Mouse (Mus musculus) heart, adult 9 months (tissue): ENCODE measurements around the gene Rcor1.

Source experiments
- DNase-seq, 2 experiments: peaks; one replicate each; pipeline ENCODE4 v3.0.0; 2022; ENCODE audit warnings: low spot score in 2 of 2

The Rcor1 gene

DNA sequence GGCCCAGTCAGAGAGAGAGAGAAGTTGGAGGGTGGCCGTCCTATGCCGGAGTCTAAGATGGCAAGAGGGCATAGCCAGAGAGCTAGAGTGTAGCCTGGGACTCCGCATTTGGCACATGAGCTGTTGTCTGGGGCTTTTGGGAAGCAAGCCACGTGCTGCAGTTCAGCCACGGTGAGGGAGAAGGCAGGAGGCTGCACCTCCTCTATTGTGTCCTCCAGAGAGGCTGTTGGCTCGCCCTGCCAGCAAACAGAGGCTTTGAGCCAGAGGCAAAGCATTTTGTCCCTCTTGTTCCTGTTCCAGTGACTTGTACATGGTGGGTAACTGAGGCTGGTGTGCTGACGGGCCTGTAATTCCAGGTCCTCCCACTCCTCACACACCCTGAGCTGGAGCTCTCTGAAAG, 95.0 kb downstream of the Rcor1 start:
- DNase-seq, result no peak

DNA sequence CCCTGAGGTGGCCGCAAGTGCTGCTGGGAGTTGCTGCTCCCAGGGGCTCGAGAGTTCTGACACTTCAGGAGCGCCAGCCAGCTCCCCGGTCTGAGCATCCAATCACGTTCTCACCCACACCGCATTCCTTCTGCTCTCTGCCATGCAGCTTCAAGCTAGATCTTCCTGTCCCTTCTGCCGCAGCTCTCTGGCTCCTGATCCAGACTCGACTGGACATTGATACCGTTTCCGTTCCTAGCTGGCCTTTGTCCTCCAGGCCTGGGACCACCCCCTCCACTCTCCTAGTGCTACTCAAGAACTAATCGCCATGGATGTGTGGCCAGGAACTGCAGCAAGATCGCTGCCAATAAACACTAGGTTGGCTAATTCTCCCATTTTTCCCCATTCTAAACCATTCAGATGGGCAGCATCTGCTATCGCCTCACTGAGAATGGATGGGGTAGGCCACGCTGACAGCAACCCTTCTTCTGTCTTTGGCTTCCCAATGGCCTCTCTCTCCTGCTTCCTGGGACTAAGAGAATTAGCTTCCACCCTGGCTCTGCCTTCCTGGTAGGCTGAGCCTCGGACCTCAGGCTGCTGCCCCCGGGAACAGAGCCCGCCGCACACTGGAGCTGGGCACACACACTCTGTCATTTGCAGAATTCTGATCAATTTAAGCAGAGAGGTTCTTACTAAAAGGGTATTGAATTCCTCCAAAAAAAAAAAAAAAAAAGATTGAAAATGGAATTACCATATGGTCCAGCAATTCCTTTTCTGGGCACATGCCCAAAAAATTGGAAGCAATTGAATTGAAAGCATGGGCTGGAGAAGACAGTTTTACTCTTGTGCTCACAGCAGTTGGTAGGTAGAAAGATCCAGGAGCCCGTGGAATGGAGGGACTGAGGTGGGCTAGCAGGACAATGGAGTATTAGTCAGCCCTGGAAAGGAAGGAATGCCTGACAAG, 95.9 kb downstream of the Rcor1 start:
- peak; percentile 33 to 47 for DNase-seq

- no peak for DNase-seq
Observed at GRCm38 (mm10) chr12:111135953-111136352, 96.8 kb downstream of the Rcor1 start.

- DNase-seq, result no peak
Observed at GRCm38 (mm10) chr12:111137079-111137478, 97.9 kb downstream of the Rcor1 start.

DNA sequence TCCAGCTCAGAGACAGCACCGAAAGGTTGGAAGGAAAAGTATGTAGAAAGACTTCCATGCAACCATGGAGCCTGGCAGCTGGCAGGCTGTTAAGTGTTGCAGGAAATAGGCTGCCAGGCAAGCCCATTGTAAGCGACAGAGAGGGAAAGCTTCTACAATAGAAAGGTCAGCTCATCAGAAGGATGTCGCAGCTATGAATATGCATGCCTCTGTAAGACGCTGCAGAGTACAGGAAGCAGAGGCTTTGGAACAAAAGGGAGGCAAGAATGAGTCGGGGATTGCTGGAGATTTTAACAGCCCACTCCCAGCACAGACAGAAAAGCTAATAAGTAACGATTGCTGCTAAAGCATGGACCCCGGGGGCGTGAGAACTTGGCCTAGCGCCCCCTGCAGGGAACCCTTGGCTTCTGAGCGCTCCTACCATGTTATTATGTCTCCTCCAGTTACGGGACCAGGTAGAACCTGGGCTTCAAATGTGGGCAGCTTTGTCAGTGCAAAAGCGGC, 103.9 kb downstream of the Rcor1 start:
- DNase-seq, result no peak

DNA sequence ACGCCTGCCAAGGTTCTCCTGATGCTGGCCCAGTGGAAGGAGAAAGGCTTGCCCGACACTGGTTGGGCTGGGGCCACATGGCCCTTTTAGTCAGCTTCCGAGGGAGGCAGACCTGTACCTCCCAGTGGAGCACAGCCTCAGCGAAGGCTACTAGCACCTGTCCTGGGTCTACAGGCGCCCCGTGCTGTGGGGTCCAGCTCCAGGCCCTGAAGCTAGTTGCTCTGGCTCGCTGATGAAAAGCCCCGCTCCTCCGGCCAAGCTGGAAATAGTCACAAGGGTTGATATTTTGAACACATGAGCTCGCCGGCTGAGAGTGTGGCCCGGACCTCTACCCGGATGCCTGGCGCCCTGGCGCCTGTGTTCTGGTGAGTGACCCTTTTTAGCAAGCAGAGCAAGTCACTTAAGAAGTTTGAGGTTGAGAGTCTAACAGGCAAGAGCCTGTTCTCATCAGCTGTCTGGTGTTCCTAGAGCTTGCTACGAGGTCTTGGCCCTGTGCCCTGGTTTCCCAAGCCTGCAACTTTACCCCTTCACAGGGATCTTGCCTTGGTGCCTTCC, 104.4 kb downstream of the Rcor1 start:
- DNase-seq, result peak; percentile 20 to 21

DNA sequence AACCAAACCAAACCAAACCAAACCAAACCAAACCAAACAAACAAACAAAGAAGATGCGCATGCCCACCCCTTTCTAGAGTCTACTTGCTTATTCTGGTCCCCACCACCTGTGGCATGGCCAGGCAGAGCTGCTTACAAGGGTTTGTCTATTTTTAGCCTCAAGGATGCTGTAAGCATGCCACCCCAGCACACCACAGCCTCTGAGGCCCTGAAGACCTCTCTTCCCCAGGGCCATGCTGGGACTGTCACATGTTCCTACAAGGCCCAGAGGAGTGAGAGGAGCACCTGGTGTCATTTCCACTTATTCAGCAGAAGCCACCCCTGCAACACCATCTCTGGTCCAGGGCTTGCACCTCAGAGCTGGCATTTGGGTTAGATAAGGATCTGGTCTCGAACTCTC, 105.4 kb downstream of the Rcor1 start:
- DNase-seq, result no peak

- DNase-seq, result no peak
Observed at GRCm38 (mm10) chr12:111145269-111145668, 106.1 kb downstream of the Rcor1 start.

DNA sequence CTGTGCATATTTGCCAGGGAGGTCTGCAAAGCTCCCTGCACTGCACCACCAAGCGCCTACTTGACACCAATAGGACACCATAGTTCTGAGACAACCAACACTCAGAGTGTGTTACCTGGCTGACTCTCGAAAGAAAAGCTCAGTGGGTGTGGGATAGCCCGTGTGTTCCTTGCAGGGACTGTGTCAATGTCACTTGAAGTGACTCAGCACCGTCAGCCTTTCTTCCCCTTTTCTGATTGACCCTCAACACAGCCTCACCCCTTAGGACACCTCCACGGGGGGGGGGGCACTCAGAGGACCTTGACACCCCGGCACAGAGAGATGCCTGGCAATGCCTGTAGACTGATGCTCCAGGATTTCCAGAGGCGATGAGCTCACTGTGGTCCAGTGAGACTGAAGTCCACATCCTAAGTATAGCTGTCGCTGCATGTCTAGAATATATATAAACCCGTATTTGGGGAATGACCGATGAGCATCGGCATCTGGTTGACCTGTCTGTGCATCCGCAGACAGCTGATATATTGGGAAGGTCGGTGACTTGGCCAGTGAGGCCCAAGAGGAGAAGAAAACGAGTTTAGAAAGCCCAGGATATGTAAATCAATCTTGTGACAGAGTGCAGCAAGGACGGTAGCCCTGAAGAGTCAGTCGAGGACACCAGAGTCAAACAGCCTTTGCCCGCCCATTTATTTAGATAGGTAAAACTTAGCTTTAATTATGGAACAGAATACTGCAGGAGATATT, 110.5 kb downstream of the Rcor1 start:
- no peak for DNase-seq

DNA sequence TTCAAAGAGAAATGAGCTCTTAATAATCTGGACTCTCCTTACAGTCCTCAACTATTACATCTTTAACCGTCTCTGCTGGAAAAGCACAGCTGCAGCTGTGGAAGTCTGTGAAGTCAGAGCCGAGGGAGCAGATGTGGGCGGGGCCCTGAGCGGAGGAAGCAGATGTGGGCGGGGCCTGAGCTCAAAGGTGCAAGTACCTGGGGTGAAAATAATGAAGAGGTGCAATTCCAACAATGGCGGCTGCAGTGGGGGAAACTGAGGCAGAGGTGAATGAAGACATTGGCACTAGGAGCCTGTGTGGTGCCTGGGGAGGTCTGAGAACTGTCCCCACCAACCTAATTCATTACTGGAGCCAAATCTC, 111.1 kb downstream of the Rcor1 start:
- no peak for DNase-seq

- DNase-seq, result no peak
Observed at GRCm38 (mm10) chr12:111151422-111152156, 112.4 kb downstream of the Rcor1 start.

DNA sequence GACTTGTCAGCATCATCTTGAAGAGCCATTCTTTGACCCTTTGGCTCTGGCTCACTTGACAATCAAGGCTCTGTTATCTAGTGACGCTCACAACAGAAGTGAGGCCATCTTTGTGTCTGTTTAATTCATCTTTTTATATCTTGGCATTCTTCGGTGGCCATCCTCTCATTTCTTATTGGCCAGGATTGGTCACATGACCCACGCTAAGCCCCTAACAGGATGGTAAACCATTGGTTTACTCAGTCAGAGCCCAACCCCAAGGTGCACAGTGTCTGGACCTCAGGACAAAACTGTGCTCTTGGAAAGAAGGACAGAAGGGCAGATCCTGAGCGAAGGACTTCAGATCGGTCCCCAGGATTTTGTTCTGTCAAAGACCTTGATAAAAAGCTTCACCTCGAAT, 113.4 kb downstream of the Rcor1 start:
- no peak for DNase-seq

GRCm38 (mm10) chr12:111152981-111153710, 114.0 kb downstream of the Rcor1 start:
- DNase-seq, result no peak

- DNase-seq, result no peak
Observed at GRCm38 (mm10) chr12:111153946-111154345, 114.8 kb downstream of the Rcor1 start.

GRCm38 (mm10) chr12:111154641-111155040, 115.5 kb downstream of the Rcor1 start:
- no peak for DNase-seq

DNA sequence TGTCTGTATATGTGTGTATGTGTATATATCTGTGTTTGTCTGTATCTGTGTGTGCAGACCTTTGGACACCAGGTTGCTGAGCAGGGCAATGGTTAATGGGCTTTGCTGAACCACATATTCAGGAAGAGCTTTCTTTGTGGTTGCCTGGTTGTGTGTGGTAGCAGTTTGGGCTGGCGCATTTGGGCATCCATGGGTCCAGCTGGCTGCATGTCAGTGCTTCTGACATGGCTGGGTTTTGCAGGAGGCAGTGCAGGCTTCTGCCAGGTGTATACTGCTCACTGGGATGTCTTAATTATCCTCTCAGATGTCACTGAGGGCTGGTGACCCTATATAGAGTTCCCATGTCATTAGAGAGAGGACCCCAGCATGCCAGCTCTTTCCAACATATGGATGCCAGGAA, 116.6 kb downstream of the Rcor1 start:
- DNase-seq, result no peak

DNA sequence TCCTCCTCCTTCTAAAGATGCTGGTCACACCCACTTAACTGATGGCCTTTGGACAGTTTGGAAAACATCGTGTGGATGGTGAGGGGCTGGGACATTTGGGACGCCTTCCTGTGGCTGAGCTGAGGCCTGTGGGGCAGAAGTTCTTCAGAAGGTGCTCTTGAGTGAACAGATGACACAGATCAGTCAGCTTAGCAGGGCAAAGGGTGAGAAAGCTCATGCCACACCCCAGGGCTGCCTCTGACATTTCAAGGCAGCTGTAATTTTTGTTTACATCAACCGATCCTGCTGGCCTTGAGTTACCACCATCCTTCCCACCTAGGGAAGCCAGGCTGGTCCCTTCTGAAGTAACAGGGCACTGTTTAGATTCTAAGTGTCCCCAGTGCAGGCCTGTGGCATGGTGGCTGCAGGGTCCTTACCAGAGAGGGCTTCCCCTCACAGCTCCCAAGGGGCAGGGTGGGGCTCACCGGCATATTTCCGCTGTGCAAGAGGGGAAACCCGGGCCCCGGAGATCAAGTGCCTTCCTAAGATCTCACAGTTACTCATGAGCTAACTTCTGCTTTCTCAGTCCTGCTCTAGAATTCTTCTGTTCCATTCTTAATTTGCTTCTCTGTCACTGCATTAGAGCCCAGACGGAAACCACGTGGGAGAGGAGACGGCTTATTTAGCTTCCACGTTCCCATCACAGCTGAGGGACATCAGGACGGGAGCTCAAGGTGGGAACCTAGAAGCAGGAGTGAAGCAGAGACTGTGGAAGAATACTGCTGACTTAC, 120.7 kb downstream of the Rcor1 start:
- DNase-seq, result peak; percentile 44 to 64

GRCm38 (mm10) chr12:111160871-111161270, 121.7 kb downstream of the Rcor1 start:
- no peak for DNase-seq

DNA sequence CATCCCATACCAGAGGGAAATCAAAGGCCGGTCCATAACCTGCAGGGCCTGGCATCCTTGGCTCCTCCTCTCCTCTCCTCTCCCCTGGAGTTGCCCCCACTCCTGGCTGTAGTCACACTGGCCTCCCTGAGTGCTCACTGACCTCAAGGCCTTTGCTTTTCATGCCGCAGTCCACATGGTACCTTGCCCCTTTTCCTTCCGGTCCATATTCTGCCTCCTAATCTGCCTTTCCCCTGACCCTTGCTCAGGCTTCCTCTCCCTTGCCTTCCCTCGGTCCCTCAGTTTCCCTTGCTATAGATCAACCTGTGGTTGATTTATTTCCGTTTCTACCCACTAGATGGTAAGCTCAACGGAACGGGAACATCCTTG, 122.8 kb downstream of the Rcor1 start:
- DNase-seq, result no peak

DNA sequence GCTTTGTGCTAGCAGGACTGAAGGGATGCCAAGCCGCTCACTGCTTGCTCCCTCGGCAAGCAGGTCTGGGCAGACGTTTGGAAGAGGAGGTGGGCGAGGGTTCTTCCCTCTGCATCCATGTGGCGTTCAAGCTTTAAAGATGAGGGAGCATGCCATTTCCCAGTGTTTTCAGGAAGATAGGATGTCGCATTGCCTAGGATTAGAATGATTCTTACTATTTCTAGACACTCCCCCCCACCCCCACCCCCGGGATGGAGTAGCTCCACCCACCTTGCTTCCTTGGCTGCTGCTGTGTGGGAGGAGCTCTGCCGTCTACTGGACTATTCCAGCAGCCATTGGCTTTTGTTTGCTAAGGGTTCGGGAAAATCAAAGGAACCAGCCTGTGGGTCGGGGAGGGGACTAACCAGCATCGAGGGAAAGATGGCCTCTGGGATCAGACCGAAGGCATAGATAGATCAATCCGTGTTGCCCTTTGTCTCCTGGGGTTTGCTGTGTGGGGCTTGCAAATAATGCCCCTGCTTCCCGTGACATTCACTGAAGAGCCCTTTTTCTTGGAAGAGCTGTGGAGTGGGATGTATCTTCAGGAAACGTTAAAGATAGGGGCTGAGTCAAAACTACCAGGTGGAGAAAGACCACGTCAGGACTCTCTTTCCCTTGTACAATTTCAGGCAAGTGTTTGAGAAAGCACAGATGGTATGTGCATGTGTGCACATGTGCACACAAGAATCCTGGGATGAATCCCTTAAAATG, 123.3 kb downstream of the Rcor1 start:
- DNase-seq, result peak in 1 of 2 experiments; percentile 44
